Mouse (Mus musculus) lung, adult 2 months (tissue): ENCODE measurements around the gene Akap11.

Experiments
- CTCF ChIP-seq: fragments of 200-500 bp; IDR thresholded peaks from 2 replicates; pipeline ENCODE4 v1.5.1; 2011; ENCODE audit warnings: mild to moderate bottlenecking, low read length, control low read depth; ENCODE audit not compliant: insufficient read depth
- POLR2A ChIP-seq: fragments of 200-500 bp; IDR thresholded peaks from 2 replicates; pipeline ENCODE4 v1.6.1; 2011; ENCODE audit warnings: low read depth, mild to moderate bottlenecking, control low read depth, low read length, borderline replicate concordance; ENCODE audit errors: extremely low read depth

- TF ChIP-seq POLR2A, result no peak
- no peak for TF ChIP-seq CTCF
Observed at GRCm38 (mm10) chr14:78448017-78448416, 88.6 kb downstream of the Akap11 start.
